Mouse (Mus musculus): ENCODE results near the gene Capn2. TPM values are rescaled to one million over a fixed set of nuclear protein-coding genes. Genes with fewer than 3 reads are reported as not detected.

Gene Capn2
- polyA plus RNA-seq, 1 experiment, result 33.0 TPM

DNA sequence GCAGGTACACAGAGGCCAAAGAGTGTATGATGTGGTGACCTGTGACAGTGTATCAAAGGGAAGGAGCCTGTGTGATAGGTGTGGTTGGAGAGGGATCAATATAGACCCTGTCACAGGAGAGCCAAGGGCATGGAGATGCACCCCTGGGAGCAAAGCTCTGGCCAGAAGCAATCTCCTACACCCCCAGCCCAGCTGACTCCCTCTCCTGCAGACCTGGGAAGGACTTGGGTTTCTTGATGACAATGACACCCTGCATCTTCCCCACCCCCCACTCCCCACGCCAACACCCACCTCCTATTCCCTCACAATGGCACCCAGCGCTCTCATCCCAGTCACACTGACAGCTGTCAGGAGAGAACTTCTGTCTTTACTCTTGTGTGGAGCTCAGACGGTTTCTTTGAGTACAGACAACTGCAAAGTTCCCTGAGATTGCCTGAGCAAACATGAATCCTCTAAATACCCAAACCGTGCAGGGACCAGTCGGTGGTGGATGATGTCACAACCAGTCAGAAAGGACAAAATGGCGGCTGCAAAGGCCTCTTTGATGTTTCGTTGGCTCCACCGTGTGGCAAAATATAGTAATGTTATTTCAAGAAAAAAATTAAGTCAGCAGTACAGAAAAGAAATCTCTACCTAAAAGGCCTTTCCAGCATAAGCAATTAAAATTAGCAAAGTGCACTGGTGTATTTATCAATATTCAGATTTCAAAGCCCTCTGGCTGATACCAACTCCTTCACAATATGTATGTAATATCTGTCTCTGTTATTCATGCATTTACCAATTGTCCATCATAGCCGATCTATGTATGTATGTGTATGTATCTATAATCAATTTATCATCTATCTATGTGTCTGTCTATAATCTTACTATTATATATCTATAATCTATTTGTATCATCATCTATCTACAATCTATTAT lies 21.9 kb upstream of the Capn2 start:
- 19% methylated on average over 9 of the region's 9 CpGs for WGBS
- Histone ChIP-seq H3K4me1 (ENCODE audit: control insufficient read depth, insufficient read depth, low read length) (no peaks in the 10 kb centered on the region), H3K27me3 (replicated peaks; ENCODE audit: control insufficient read depth, insufficient read depth, low read length) (no peaks in the 10 kb centered on the region), H3K4me3 (ENCODE audit: insufficient read depth, low read depth, low read length) (peak overlapping the region; percentile 36; the same call in 1 of the 2 replicates), H3K36me3 (ENCODE audit: control insufficient read depth, insufficient read depth, low read length) (no peaks in the 10 kb centered on the region), H3K27ac (ENCODE audit: insufficient read depth, low read depth, low read length) (no peak overlapping the region)
- TF ChIP-seq POLR2A (IDR thresholded peaks at IDR 0.05; ENCODE audit: low read depth, low read length) (no peak), CTCF (conservative IDR thresholded peaks at IDR 0.05; ENCODE audit: insufficient read depth, insufficient read length, low read depth, low read length) (peak; percentile 80)
- peak; percentile 92 for DNase-seq

DNA sequence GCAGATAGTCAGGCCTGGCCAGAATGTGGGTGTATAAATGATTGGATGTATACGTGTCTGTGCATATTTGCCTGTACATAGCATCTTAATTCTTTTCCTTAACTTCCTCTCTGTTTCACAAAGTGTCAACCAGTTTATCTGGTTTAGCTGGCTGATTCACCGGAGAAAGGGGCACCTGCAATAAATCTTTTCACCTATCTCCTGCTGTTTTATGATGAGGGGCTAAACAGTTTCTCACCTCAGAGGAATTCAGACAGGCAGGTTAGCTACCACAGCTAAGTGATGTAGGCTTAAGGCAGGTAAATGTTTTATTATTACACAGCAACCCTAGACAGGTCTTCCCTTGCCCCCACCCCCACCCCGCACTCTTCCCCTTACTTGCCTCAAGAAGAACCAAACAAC lies 17.7 kb upstream of the Capn2 start:
- H3K4me1 ChIP-seq (ENCODE audit: control insufficient read depth, insufficient read depth, low read length), result no peaks in the 10 kb centered on the region

DNA sequence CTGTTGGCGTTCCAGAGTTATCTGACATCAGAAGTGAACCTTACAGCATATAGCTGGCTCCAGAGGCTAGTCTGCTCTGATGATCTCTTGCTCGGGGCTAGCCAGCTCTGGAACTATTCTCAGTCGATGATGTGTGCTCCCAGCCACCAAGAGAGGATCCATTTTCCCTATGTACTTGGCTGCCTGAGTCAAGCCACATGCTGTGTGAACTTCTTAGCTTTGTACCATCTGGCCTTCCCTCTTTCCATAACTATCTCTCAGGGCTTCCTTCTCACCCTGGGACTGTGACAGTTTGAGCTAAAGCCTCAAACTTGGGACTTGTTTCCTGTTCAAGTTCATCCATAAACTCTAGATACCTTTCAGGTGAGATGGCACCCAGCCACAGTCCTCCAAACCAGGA lies 16.2 kb upstream of the Capn2 start:
- Histone ChIP-seq H3K4me1 (ENCODE audit: control insufficient read depth, insufficient read depth, low read length) (no peaks in the 10 kb centered on the region), H3K4me3 (ENCODE audit: insufficient read depth, low read depth, low read length) (no peak overlapping the region), H3K27me3 (replicated peaks; ENCODE audit: control insufficient read depth, insufficient read depth, low read length) (no peaks in the 10 kb centered on the region), H3K36me3 (ENCODE audit: control insufficient read depth, insufficient read depth, low read length) (no peaks in the 10 kb centered on the region), H3K27ac (ENCODE audit: insufficient read depth, low read depth, low read length) (no peak overlapping the region)
- TF ChIP-seq CTCF (conservative IDR thresholded peaks at IDR 0.05; ENCODE audit: insufficient read depth, insufficient read length, low read depth, low read length) (no peak), POLR2A (IDR thresholded peaks at IDR 0.05; ENCODE audit: low read depth, low read length) (no peak)
- no peak for DNase-seq
- 75% methylated on average over 3 of the region's 3 CpGs for WGBS

More for the DNA sequence above, 17.7 kb upstream of the Capn2 start:
- Histone ChIP-seq H3K36me3 (ENCODE audit: control insufficient read depth, insufficient read depth, low read length) (no peaks in the 10 kb centered on the region), H3K4me3 (ENCODE audit: insufficient read depth, low read depth, low read length) (no peak overlapping the region), H3K27me3 (replicated peaks; ENCODE audit: control insufficient read depth, insufficient read depth, low read length) (no peaks in the 10 kb centered on the region), H3K27ac (ENCODE audit: insufficient read depth, low read depth, low read length) (no peak overlapping the region)
- no peak for DNase-seq
- TF ChIP-seq CTCF (conservative IDR thresholded peaks at IDR 0.05; ENCODE audit: insufficient read depth, insufficient read length, low read depth, low read length) (no peak), POLR2A (IDR thresholded peaks at IDR 0.05; ENCODE audit: low read depth, low read length) (no peak)
- WGBS, result 66% methylated on average over 3 of the region's 3 CpGs

DNA sequence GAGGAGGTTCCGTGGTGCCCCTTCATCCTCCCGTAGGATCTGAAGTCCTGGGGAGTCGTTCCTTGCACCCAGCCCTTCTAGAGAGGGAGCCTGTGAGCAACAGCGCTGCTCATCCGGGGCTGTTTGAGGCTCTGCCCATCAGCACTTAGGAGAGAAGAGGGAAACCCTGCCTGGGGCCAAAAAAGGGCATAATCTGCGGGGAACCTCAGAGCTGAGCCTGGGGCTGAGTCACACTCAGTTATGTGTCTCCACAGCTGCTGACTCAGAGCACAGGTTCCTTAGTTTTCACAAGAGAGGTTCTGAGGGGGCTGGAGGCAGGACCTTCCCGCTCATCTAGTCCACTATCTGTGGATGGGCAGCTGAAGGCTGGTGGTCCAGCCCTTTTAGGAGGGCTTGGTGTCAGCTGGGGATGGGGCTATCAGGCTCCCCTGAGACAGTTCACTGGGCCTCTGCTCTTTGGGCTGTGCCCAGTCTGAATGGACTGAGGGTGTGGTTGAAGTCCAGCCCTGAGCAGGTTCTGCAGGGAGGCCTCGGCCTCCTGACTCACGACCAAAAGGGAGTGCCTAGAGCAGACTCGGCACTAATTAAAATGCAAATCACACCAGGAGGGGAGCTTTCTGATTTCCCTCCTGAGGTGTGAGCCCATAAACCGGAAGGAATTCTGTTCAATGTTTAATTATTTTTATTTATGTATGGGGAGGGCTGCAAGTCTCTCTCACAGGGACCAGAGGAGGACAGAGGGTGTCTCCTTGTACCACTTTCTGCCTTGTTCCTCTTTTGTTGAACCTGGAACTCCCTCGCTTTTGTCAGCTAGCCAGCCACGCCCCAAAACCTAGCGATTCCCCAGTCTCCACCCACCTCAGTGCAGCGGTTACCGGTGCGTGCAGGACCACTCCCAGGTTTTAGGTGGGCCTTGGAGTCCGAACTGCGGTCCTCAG lies 10.8 kb upstream of the Capn2 start:
- no peaks in the 10 kb centered on the region for H3K27me3 ChIP-seq (replicated peaks; ENCODE audit: control insufficient read depth, insufficient read depth, low read length)
- no peak for TF ChIP-seq POLR2A (IDR thresholded peaks at IDR 0.05; ENCODE audit: low read depth, low read length)
- TF ChIP-seq CTCF (conservative IDR thresholded peaks at IDR 0.05; ENCODE audit: insufficient read depth, insufficient read length, low read depth, low read length), result no peak
- H3K4me3 ChIP-seq (ENCODE audit: insufficient read depth, low read depth, low read length), result no peak overlapping the region
- H3K36me3 ChIP-seq (ENCODE audit: control insufficient read depth, insufficient read depth, low read length), result no peaks in the 10 kb centered on the region
- peak; percentile 46 for DNase-seq
- H3K27ac ChIP-seq (ENCODE audit: insufficient read depth, low read depth, low read length), result no peak overlapping the region
- WGBS, result 21% methylated on average over 19 of the region's 19 CpGs
- H3K4me1 ChIP-seq (ENCODE audit: control insufficient read depth, insufficient read depth, low read length), result no peaks in the 10 kb centered on the region

DNA sequence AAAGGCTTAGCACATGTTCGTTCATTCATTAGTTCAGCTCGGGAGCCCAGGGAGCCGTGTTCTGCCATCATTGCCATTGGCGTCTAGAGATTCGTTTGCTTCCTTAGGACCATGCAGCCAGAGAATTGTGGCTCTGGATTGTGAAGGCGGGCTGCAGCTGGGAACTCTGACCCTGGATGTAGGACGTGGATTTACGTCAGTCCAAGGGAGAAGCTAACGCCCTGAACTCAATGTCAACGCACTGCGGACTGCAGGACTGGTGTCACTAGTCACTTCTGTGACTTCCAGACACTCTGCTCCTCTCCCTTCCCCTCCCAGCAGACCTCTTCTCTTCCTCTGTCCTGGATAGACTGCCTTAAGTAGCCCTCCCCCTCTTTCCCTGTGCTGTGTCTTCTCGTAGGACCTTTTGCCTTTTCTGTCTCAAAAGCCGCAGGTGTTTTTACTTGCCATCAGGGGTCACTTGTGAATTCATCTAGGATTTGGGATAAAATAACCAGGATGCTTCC lies 9.9 kb upstream of the Capn2 start:
- no peaks in the 10 kb centered on the region for H3K4me1 ChIP-seq (ENCODE audit: control insufficient read depth, insufficient read depth, low read length)
- H3K36me3 ChIP-seq (ENCODE audit: control insufficient read depth, insufficient read depth, low read length), result no peaks in the 10 kb centered on the region
- DNase-seq, result no peak
- TF ChIP-seq POLR2A (IDR thresholded peaks at IDR 0.05; ENCODE audit: low read depth, low read length) (no peak), CTCF (conservative IDR thresholded peaks at IDR 0.05; ENCODE audit: insufficient read depth, insufficient read length, low read depth, low read length) (no peak)
- no peaks in the 10 kb centered on the region for H3K27me3 ChIP-seq (replicated peaks; ENCODE audit: control insufficient read depth, insufficient read depth, low read length)
- WGBS, result 69% methylated on average over 13 of the region's 13 CpGs
- no peak overlapping the region for H3K4me3 ChIP-seq (ENCODE audit: insufficient read depth, low read depth, low read length)
- H3K27ac ChIP-seq (ENCODE audit: insufficient read depth, low read depth, low read length), result no peak overlapping the region

DNA sequence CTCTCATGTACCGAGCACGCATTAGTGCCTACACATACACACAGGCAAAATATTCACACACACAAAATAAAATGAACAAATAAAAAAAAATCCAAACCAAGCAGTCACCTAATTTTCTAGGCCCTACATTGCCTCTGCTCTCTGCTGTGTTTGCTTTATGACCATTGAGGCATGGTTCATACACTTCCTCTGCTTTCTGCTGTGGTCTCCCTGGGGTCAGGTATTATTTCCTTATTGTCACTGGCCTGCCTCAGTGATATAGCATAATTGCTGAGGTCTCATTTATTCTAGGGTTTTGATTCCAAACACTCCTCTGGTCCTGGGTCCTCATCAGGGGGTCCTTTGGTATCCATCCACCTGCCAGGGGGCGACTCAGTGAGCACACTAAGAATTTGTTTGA lies 8.2 kb upstream of the Capn2 start:
- TF ChIP-seq POLR2A (IDR thresholded peaks at IDR 0.05; ENCODE audit: low read depth, low read length) (no peak), CTCF (conservative IDR thresholded peaks at IDR 0.05; ENCODE audit: insufficient read depth, insufficient read length, low read depth, low read length) (no peak)
- 95% methylated on average over 3 of the region's 3 CpGs for WGBS
- H3K4me1 ChIP-seq (ENCODE audit: control insufficient read depth, insufficient read depth, low read length), result no peaks in the 10 kb centered on the region
- H3K27ac ChIP-seq (ENCODE audit: insufficient read depth, low read depth, low read length), result no peak overlapping the region
- H3K27me3 ChIP-seq (replicated peaks; ENCODE audit: control insufficient read depth, insufficient read depth, low read length), result no peaks in the 10 kb centered on the region
- no peak for DNase-seq
- H3K36me3 ChIP-seq (ENCODE audit: control insufficient read depth, insufficient read depth, low read length), result no peaks in the 10 kb centered on the region
- no peak overlapping the region for H3K4me3 ChIP-seq (ENCODE audit: insufficient read depth, low read depth, low read length)
